Mouse (Mus musculus): Measurements from ENCODE around the gene Sap18b. TPM values are rescaled to one million over a fixed set of nuclear protein-coding genes. Genes with fewer than 3 reads are reported as not detected.
A peak's percentile ranks its signal among the peaks of the same experiment; 100 is the strongest.

Sap18b gene
- polyA plus RNA-seq, 1 experiment from 2014 or later = 219 TPM

GRCm38 (mm10) chr8:95801476-95802064 is 23.6 kb upstream of the Sap18b start:
- Histone ChIP-seq H3K36me3 (ENCODE audit: control insufficient read depth, insufficient read depth) (no peaks in the 10 kb centered on the region), H3K27me3 (replicated peaks; ENCODE audit: control insufficient read depth, insufficient read depth, low read length) (no peaks in the 10 kb centered on the region), H3K9me3 (ENCODE audit: control insufficient read depth, low read length) (no peaks in the 10 kb centered on the region), H3K27ac (ENCODE audit: low read length) (no peak overlapping the region), H3K9ac (replicated peaks; ENCODE audit: low read depth, low read length) (no peak overlapping the region), H3K4me2 (ENCODE audit: low read length) (no peak overlapping the region), H3K4me3 (replicated peaks; ENCODE audit: low read length) (no peak overlapping the region), H3K4me1 (replicated peaks; ENCODE audit: control insufficient read depth, insufficient read depth, low read length) (peaks cover 17% of the 10 kb centered on the region)
- WGBS = 69% methylated on average over 1 of the region's 1 CpGs
- ATAC-seq = no peak

GRCm38 (mm10) chr8:95802231-95802630 is 22.9 kb upstream of the Sap18b start:
- Histone ChIP-seq H3K36me3 (ENCODE audit: control insufficient read depth, insufficient read depth) (no peaks in the 10 kb centered on the region), H3K9me3 (ENCODE audit: control insufficient read depth, low read length) (no peaks in the 10 kb centered on the region), H3K9ac (replicated peaks; ENCODE audit: low read depth, low read length) (no peak overlapping the region), H3K4me1 (replicated peaks; ENCODE audit: control insufficient read depth, insufficient read depth, low read length) (peaks cover 17% of the 10 kb centered on the region), H3K27ac (ENCODE audit: low read length) (no peak overlapping the region), H3K4me3 (replicated peaks; ENCODE audit: low read length) (no peak overlapping the region), H3K27me3 (replicated peaks; ENCODE audit: control insufficient read depth, insufficient read depth, low read length) (no peaks in the 10 kb centered on the region), H3K4me2 (ENCODE audit: low read length) (no peak overlapping the region)
- no peak for ATAC-seq
- 90% methylated on average over 8 of the region's 8 CpGs for WGBS

GRCm38 (mm10) chr8:95805482-95805881 is 19.7 kb upstream of the Sap18b start:
- Histone ChIP-seq H3K4me1 (replicated peaks; ENCODE audit: control insufficient read depth, insufficient read depth, low read length) (peaks cover 17% of the 10 kb centered on the region), H3K4me3 (replicated peaks; ENCODE audit: low read length) (peak overlapping the region; percentile 85), H3K9ac (replicated peaks; ENCODE audit: low read depth, low read length) (no peak overlapping the region), H3K27ac (ENCODE audit: low read length) (no peak overlapping the region), H3K9me3 (ENCODE audit: control insufficient read depth, low read length) (no peaks in the 10 kb centered on the region), H3K4me2 (ENCODE audit: low read length) (peak overlapping the region; percentile 95), H3K36me3 (ENCODE audit: control insufficient read depth, insufficient read depth) (no peaks in the 10 kb centered on the region), H3K27me3 (replicated peaks; ENCODE audit: control insufficient read depth, insufficient read depth, low read length) (no peaks in the 10 kb centered on the region)
- ATAC-seq = no peak
- 57% methylated on average over 2 of the region's 2 CpGs for WGBS

GRCm38 (mm10) chr8:95806461-95807191 is 18.5 kb upstream of the Sap18b start:
- 0% methylated on average over 63 of the region's 69 CpGs for WGBS
- peak overlapping the region; percentile 89 for H3K9ac ChIP-seq (replicated peaks; ENCODE audit: low read depth, low read length)
- no peaks in the 10 kb centered on the region for H3K36me3 ChIP-seq (ENCODE audit: control insufficient read depth, insufficient read depth)
- peak overlapping the region; percentile 85 for H3K4me3 ChIP-seq (replicated peaks; ENCODE audit: low read length)
- peaks cover 17% of the 10 kb centered on the region for H3K4me1 ChIP-seq (replicated peaks; ENCODE audit: control insufficient read depth, insufficient read depth, low read length)
- H3K27me3 ChIP-seq (replicated peaks; ENCODE audit: control insufficient read depth, insufficient read depth, low read length) = no peaks in the 10 kb centered on the region
- H3K9me3 ChIP-seq (ENCODE audit: control insufficient read depth, low read length) = no peaks in the 10 kb centered on the region
- H3K4me2 ChIP-seq (ENCODE audit: low read length) = peak overlapping the region; percentile 95
- peak overlapping the region; percentile 95 for H3K27ac ChIP-seq (ENCODE audit: low read length)
- peak; percentile 0; the same call in 1 of the 2 replicates for ATAC-seq

GRCm38 (mm10) chr8:95807331-95807843 is 17.8 kb upstream of the Sap18b start, which contains the start of gene Cnot1:
Gene Cnot1, minus strand, starts transcription at chr8:95807464.
- WGBS = under 1% methylated on average over 44 of the region's 44 CpGs
- Histone ChIP-seq H3K4me1 (replicated peaks; ENCODE audit: control insufficient read depth, insufficient read depth, low read length) (peaks cover 17% of the 10 kb centered on the region), H3K36me3 (ENCODE audit: control insufficient read depth, insufficient read depth) (no peaks in the 10 kb centered on the region), H3K4me3 (replicated peaks; ENCODE audit: low read length) (peak within 1 kb of the TSS; percentile 85), H3K27me3 (replicated peaks; ENCODE audit: control insufficient read depth, insufficient read depth, low read length) (no peaks in the 10 kb centered on the region), H3K9me3 (ENCODE audit: control insufficient read depth, low read length) (no peaks in the 10 kb centered on the region), H3K4me2 (ENCODE audit: low read length) (peak within 1 kb of the TSS; percentile 95), H3K27ac (ENCODE audit: low read length) (peak within 1 kb of the TSS; percentile 95), H3K9ac (replicated peaks; ENCODE audit: low read depth, low read length) (peak within 1 kb of the TSS; percentile 89)
- ATAC-seq = peak; percentile 96

GRCm38 (mm10) chr8:95807861-95808260 is 17.3 kb upstream of the Sap18b start:
- under 1% methylated on average over 20 of the region's 20 CpGs for WGBS
- no peaks in the 10 kb centered on the region for H3K36me3 ChIP-seq (ENCODE audit: control insufficient read depth, insufficient read depth)
- H3K4me1 ChIP-seq (replicated peaks; ENCODE audit: control insufficient read depth, insufficient read depth, low read length) = peaks cover 17% of the 10 kb centered on the region
- H3K9me3 ChIP-seq (ENCODE audit: control insufficient read depth, low read length) = no peaks in the 10 kb centered on the region
- H3K4me3 ChIP-seq (replicated peaks; ENCODE audit: low read length) = peak overlapping the region; percentile 85
- peak; percentile 95 for ATAC-seq
- peak overlapping the region; percentile 63 for H3K9ac ChIP-seq (replicated peaks; ENCODE audit: low read depth, low read length)
- H3K27ac ChIP-seq (ENCODE audit: low read length) = peak overlapping the region; percentile 95
- peak overlapping the region; percentile 62 for H3K4me2 ChIP-seq (ENCODE audit: low read length)
- H3K27me3 ChIP-seq (replicated peaks; ENCODE audit: control insufficient read depth, insufficient read depth, low read length) = no peaks in the 10 kb centered on the region

GRCm38 (mm10) chr8:95808631-95809030 is 16.5 kb upstream of the Sap18b start:
- no peak overlapping the region for H3K9ac ChIP-seq (replicated peaks; ENCODE audit: low read depth, low read length)
- ATAC-seq = no peak
- H3K36me3 ChIP-seq (ENCODE audit: control insufficient read depth, insufficient read depth) = no peaks in the 10 kb centered on the region
- no peak overlapping the region for H3K4me2 ChIP-seq (ENCODE audit: low read length)
- H3K27ac ChIP-seq (ENCODE audit: low read length) = no peak overlapping the region
- no peaks in the 10 kb centered on the region for H3K9me3 ChIP-seq (ENCODE audit: control insufficient read depth, low read length)
- H3K4me1 ChIP-seq (replicated peaks; ENCODE audit: control insufficient read depth, insufficient read depth, low read length) = peaks cover 17% of the 10 kb centered on the region
- no peak overlapping the region for H3K4me3 ChIP-seq (replicated peaks; ENCODE audit: low read length)
- H3K27me3 ChIP-seq (replicated peaks; ENCODE audit: control insufficient read depth, insufficient read depth, low read length) = no peaks in the 10 kb centered on the region
- WGBS = 89% methylated on average over 4 of the region's 4 CpGs

- Histone ChIP-seq H3K9me3 (ENCODE audit: control insufficient read depth, low read length) (no peaks in the 10 kb centered on the region), H3K27me3 (replicated peaks; ENCODE audit: control insufficient read depth, insufficient read depth, low read length) (no peaks in the 10 kb centered on the region), H3K9ac (replicated peaks; ENCODE audit: low read depth, low read length) (no peak overlapping the region), H3K4me1 (replicated peaks; ENCODE audit: control insufficient read depth, insufficient read depth, low read length) (peaks cover 17% of the 10 kb centered on the region), H3K27ac (ENCODE audit: low read length) (no peak overlapping the region), H3K36me3 (ENCODE audit: control insufficient read depth, insufficient read depth) (no peaks in the 10 kb centered on the region), H3K4me2 (ENCODE audit: low read length) (no peak overlapping the region), H3K4me3 (replicated peaks; ENCODE audit: low read length) (no peak overlapping the region)
- no peak for ATAC-seq
- 84% methylated on average over 5 of the region's 5 CpGs for WGBS
Observed at GRCm38 (mm10) chr8:95809116-95809515, 16.0 kb upstream of the Sap18b start.

- no peak overlapping the region for H3K4me2 ChIP-seq (ENCODE audit: low read length)
- H3K9ac ChIP-seq (replicated peaks; ENCODE audit: low read depth, low read length) = no peak overlapping the region
- H3K9me3 ChIP-seq (ENCODE audit: control insufficient read depth, low read length) = no peaks in the 10 kb centered on the region
- H3K27me3 ChIP-seq (replicated peaks; ENCODE audit: control insufficient read depth, insufficient read depth, low read length) = no peaks in the 10 kb centered on the region
- no peaks in the 10 kb centered on the region for H3K36me3 ChIP-seq (ENCODE audit: control insufficient read depth, insufficient read depth)
- no peak for ATAC-seq
- no peak overlapping the region for H3K4me3 ChIP-seq (replicated peaks; ENCODE audit: low read length)
- WGBS = 51% methylated on average over 3 of the region's 3 CpGs
- H3K4me1 ChIP-seq (replicated peaks; ENCODE audit: control insufficient read depth, insufficient read depth, low read length) = peaks cover 11% of the 10 kb centered on the region
- H3K27ac ChIP-seq (ENCODE audit: low read length) = no peak overlapping the region
Observed at GRCm38 (mm10) chr8:95810184-95810591, 15.0 kb upstream of the Sap18b start.
